Mouse (Mus musculus) MEL (cell line): ENCODE results near the gene Actr10. TPM values are rescaled to one million over a fixed set of nuclear protein-coding genes. Genes with fewer than 3 reads are reported as not detected.
A peak's percentile ranks its signal among the peaks of the same experiment; 100 is the strongest.

ENCODE experiments used
- DNase-seq: peaks from one replicate; pipeline ENCODE4 v3.0.0; 2011; ENCODE audit warnings: low read depth, low spot score
- H3K27ac ChIP-seq: 2 replicates; pipeline ENCODE4 v1.5.1; 2012; ENCODE audit warnings: low read depth, mild to moderate bottlenecking, control low read depth, low read length, moderate library complexity; ENCODE audit not compliant: control insufficient read depth
- H3K27me3 ChIP-seq, 2 experiments: fragments of 150-350 bp in 1 of 2; sonication (generic) in 1 of 2; 2 replicates each; pipeline ENCODE4 v1.6.1; 2012; ENCODE audit warnings: low read length in 2 of 2, mild to moderate bottlenecking in 2 of 2, improper control_type of control experiment in 1 of 2, moderate library complexity in 1 of 2; ENCODE audit not compliant: insufficient read depth in 2 of 2, control insufficient read depth in 1 of 2
- H3K36me3 ChIP-seq, 2 experiments: 2 replicates each; pipeline ENCODE4 v1.6.1; 2012 to 2014; ENCODE audit warnings: low read length in 2 of 2, improper control_type of control experiment in 1 of 2, inconsistent platforms in 1 of 2, mild to moderate bottlenecking in 1 of 2; ENCODE audit not compliant: insufficient read depth in 2 of 2, control insufficient read depth in 1 of 2
- H3K4me1 ChIP-seq, 2 experiments: fragments of 150-350 bp in 1 of 2; sonication (generic) in 1 of 2; 2 replicates each; pipeline ENCODE4 v1.6.1; 2012; ENCODE audit warnings: low read length in 2 of 2, improper control_type of control experiment in 1 of 2, mild to moderate bottlenecking in 1 of 2; ENCODE audit not compliant: insufficient read depth in 2 of 2, control insufficient read depth in 1 of 2
- H3K4me3 ChIP-seq, 2 experiments: fragments of 150-350 bp in 1 of 2; sonication (generic) in 1 of 2; 2 replicates each; pipeline ENCODE4 v1.5.1; 2012; ENCODE audit warnings: low read depth in 2 of 2, low read length in 2 of 2, mild to moderate bottlenecking in 2 of 2, moderate library complexity in 2 of 2, control low read depth in 1 of 2, improper control_type of control experiment in 1 of 2; ENCODE audit not compliant: control insufficient read depth in 1 of 2, insufficient read depth in 1 of 2
- H3K79me2 ChIP-seq: 2 replicates; pipeline ENCODE4 v1.6.1; 2012; ENCODE audit warnings: mild to moderate bottlenecking, low read length, moderate library complexity; ENCODE audit not compliant: control insufficient read depth, poor library complexity, insufficient read depth
- H3K9ac ChIP-seq: 2 replicates; pipeline ENCODE4 v1.6.1; 2012; ENCODE audit warnings: low read depth, mild to moderate bottlenecking, control low read depth, low read length, moderate library complexity; ENCODE audit not compliant: control insufficient read depth, poor library complexity, severe bottlenecking
- H3K9me3 ChIP-seq: fragments of 150-350 bp; sonication (generic); replicated peaks from 2 replicates; pipeline ENCODE4 v1.6.1; 2012; ENCODE audit warnings: mild to moderate bottlenecking, low read length, improper control_type of control experiment, moderate library complexity; ENCODE audit not compliant: insufficient read depth
- CHD1 ChIP-seq: IDR thresholded peaks from 2 replicates; pipeline ENCODE4 v1.6.1; 2012; ENCODE audit warnings: low read depth, mild to moderate bottlenecking, inconsistent platforms, low read length, improper control_type of control experiment
- CHD2 ChIP-seq: IDR thresholded peaks from 2 replicates; pipeline ENCODE4 v1.6.1; 2011; ENCODE audit warnings: low read length, improper control_type of control experiment
- CTCF ChIP-seq, 3 experiments: IDR thresholded peaks in 2 of 3; conservative IDR thresholded peaks in 1 of 3; 2 replicates each; pipeline ENCODE4 v1.5.1; 2011 to 2012; ENCODE audit warnings: low read length in 3 of 3, low read depth in 2 of 3, mild to moderate bottlenecking in 2 of 3, improper control_type of control experiment in 1 of 3, inconsistent platforms in 1 of 3, mixed read lengths in 1 of 3, moderate library complexity in 1 of 3; ENCODE audit not compliant: control insufficient read depth in 1 of 3, insufficient read depth in 1 of 3, poor library complexity in 1 of 3, severe bottlenecking in 1 of 3
- ELF1 ChIP-seq: IDR thresholded peaks from 2 replicates; pipeline ENCODE4 v1.6.1; 2014; ENCODE audit warnings: low read depth, mild to moderate bottlenecking, inconsistent platforms, low read length, improper control_type of control experiment, moderate library complexity
- GABPA ChIP-seq: IDR thresholded peaks from 2 replicates; pipeline ENCODE4 v1.6.1; 2012; ENCODE audit warnings: low read depth, mild to moderate bottlenecking, inconsistent platforms, low read length, improper control_type of control experiment, moderate library complexity
- JUND ChIP-seq: IDR thresholded peaks from 2 replicates; pipeline ENCODE4 v1.6.1; 2011; ENCODE audit warnings: low read depth, mild to moderate bottlenecking, improper control_type of control experiment, low read length
- KAT2A ChIP-seq: conservative IDR thresholded peaks from 2 replicates; pipeline ENCODE4 v1.6.1; 2012; ENCODE audit warnings: low read depth, low read length, improper control_type of control experiment, inconsistent platforms
- MAFK ChIP-seq: IDR thresholded peaks from 2 replicates; pipeline ENCODE4 v1.6.1; 2011; ENCODE audit warnings: low read depth, mild to moderate bottlenecking, low read length, improper control_type of control experiment, borderline replicate concordance
- MXI1 ChIP-seq: IDR thresholded peaks from 2 replicates; pipeline ENCODE4 v1.6.1; 2011; ENCODE audit warnings: mild to moderate bottlenecking, low read depth, low read length, improper control_type of control experiment
- RAD21 ChIP-seq: IDR thresholded peaks from 2 replicates; pipeline ENCODE4 v1.6.1; 2011; ENCODE audit warnings: mild to moderate bottlenecking, low read depth, low read length, improper control_type of control experiment
- RCOR1 ChIP-seq: IDR thresholded peaks from 2 replicates; pipeline ENCODE4 v1.6.1; 2012; ENCODE audit warnings: low read depth, mild to moderate bottlenecking, inconsistent platforms, low read length, improper control_type of control experiment
- TCF12 ChIP-seq: IDR thresholded peaks from 2 replicates; pipeline ENCODE4 v1.6.1; 2014; ENCODE audit warnings: low read depth, mild to moderate bottlenecking, inconsistent platforms, low read length, improper control_type of control experiment, moderate library complexity
- USF1 ChIP-seq: IDR thresholded peaks from 2 replicates; pipeline ENCODE4 v1.6.1; 2014; ENCODE audit warnings: low read depth, mild to moderate bottlenecking, inconsistent platforms, low read length, improper control_type of control experiment, moderate library complexity
- ZC3H11A ChIP-seq: IDR thresholded peaks from 2 replicates; pipeline ENCODE4 v1.6.1; 2012; ENCODE audit warnings: low read depth, mild to moderate bottlenecking, inconsistent platforms, low read length, improper control_type of control experiment
- ZKSCAN1 ChIP-seq: IDR thresholded peaks from 2 replicates; pipeline ENCODE4 v1.6.1; 2012; ENCODE audit warnings: low read depth, mild to moderate bottlenecking, inconsistent platforms, low read length, improper control_type of control experiment, moderate library complexity
- ZMIZ1 ChIP-seq: IDR thresholded peaks from 2 replicates; pipeline ENCODE4 v1.6.1; 2012; ENCODE audit warnings: low read depth, mild to moderate bottlenecking, inconsistent platforms, low read length, improper control_type of control experiment, moderate library complexity
- polyA plus RNA-seq, 2 experiments: library from polyadenylated mRNA; stranded (reverse) in 1 of 2; unstranded in 1 of 2; fragments of >175 nt in 1 of 2; fragments of >200 nt in 1 of 2; gene quantifications; 2 replicates each; pipeline versions ENCODE4 v1.2.1 to v1.2.4; 2012; ENCODE audit warnings: low replicate concordance in 2 of 2, low read depth in 1 of 2; ENCODE audit not compliant: insufficient read length in 2 of 2, insufficient read depth in 1 of 2, missing spikeins in 1 of 2
- total RNA-seq: library from RNA; depleted of rRNA; stranded (reverse); fragments of 300-350 nt; gene quantifications from 2 replicates; pipeline ENCODE4 v1.2.3, GENCODE M21; 2012

Gene Actr10
- total and polyA plus RNA-seq, 3 experiments = 78.7 to 109 TPM; not detected in 1

GRCm38 (mm10) chr12:70898450-70898849 lies 39.2 kb upstream of the Actr10 start:
- no peaks in the 10 kb centered on the region for H3K4me1 ChIP-seq
- no peaks in the 10 kb centered on the region for H3K36me3 ChIP-seq
- H3K9me3 ChIP-seq = no peaks in the 10 kb centered on the region
- no peak overlapping the region for H3K27ac ChIP-seq
- H3K79me2 ChIP-seq = no peaks in the 10 kb centered on the region
- H3K27me3 ChIP-seq = no peaks in the 10 kb centered on the region
- TF ChIP-seq CTCF (IDR thresholded peaks at IDR 0.05 in 2 of 3, conservative IDR thresholded peaks at IDR 0.05 in 1 of 3; ENCODE audit: control insufficient read depth in 1 of 3, insufficient read depth in 1 of 3, low read depth in 2 of 3, low read length in 3 of 3, poor library complexity in 1 of 3, severe bottlenecking in 1 of 3) (peak in 2 of 3 experiments; percentile 8 to 28; a peak in 2 of 6 replicates), CHD1 (no peak), CHD2 (no peak), ZC3H11A (no peak)
- no peak overlapping the region for H3K9ac ChIP-seq
- H3K4me3 ChIP-seq = no peak overlapping the region
- no peak for DNase-seq

GRCm38 (mm10) chr12:70904471-70904870 lies 33.2 kb upstream of the Actr10 start:
- no peak for TF ChIP-seq MXI1
- no peak for TF ChIP-seq KAT2A
- no peak for TF ChIP-seq TCF12
- TF ChIP-seq ZMIZ1 = no peak
- no peak overlapping the region for H3K27ac ChIP-seq
- no peaks in the 10 kb centered on the region for H3K27me3 ChIP-seq
- H3K9me3 ChIP-seq = no peaks in the 10 kb centered on the region
- H3K9ac ChIP-seq = no peak overlapping the region
- no peak for DNase-seq
- no peak overlapping the region for H3K4me3 ChIP-seq
- no peaks in the 10 kb centered on the region for H3K36me3 ChIP-seq
- no peaks in the 10 kb centered on the region for H3K4me1 ChIP-seq
- H3K79me2 ChIP-seq = no peaks in the 10 kb centered on the region

- DNase-seq = no peak
- no peaks in the 10 kb centered on the region for H3K9me3 ChIP-seq
- no peaks in the 10 kb centered on the region for H3K27me3 ChIP-seq
- no peak for TF ChIP-seq CHD2
- no peak for TF ChIP-seq USF1
- no peak for TF ChIP-seq RAD21
- no peaks in the 10 kb centered on the region for H3K79me2 ChIP-seq
- H3K4me1 ChIP-seq = peaks cover 0 to 5% of the 10 kb centered on the region in 2 experiments; a peak in 1 of 4 replicates
- H3K36me3 ChIP-seq = no peaks in the 10 kb centered on the region
- no peak overlapping the region for H3K4me3 ChIP-seq
- no peak overlapping the region for H3K9ac ChIP-seq
- H3K27ac ChIP-seq = no peak overlapping the region
Measured at GRCm38 (mm10) chr12:70906867-70907266, 30.8 kb upstream of the Actr10 start.

- Histone ChIP-seq H3K4me1 (peaks cover 0 to 8% of the 10 kb centered on the region in 2 experiments; a peak in 1 of 4 replicates), H3K27me3 (no peaks in the 10 kb centered on the region), H3K9ac (no peak overlapping the region), H3K9me3 (no peaks in the 10 kb centered on the region), H3K36me3 (no peaks in the 10 kb centered on the region), H3K27ac (no peak overlapping the region), H3K4me3 (no peak overlapping the region), H3K79me2 (no peaks in the 10 kb centered on the region)
- DNase-seq = no peak
- no peak for TF ChIP-seq RCOR1
- no peak for TF ChIP-seq JUND
- TF ChIP-seq CHD1 = no peak
- no peak for TF ChIP-seq ELF1
- no peak for TF ChIP-seq ZKSCAN1
- TF ChIP-seq MAFK = no peak
- no peak for TF ChIP-seq GABPA
- no peak for TF ChIP-seq CHD2
Measured at GRCm38 (mm10) chr12:70907651-70908050, 30.0 kb upstream of the Actr10 start.
